Mouse (Mus musculus) forebrain, embryonic 11.5 days (tissue): ENCODE data around the gene Kctd11. TPM values are rescaled to one million over a fixed set of nuclear protein-coding genes. Genes with fewer than 3 reads are reported as not detected.

Source experiments
- ATAC-seq: fragments of 200-750 bp; cut with Nextera tagmentation; replicated peaks from 2 replicates; pipeline ENCODE4 v1.8.0; 2017; ENCODE audit warnings: moderate TSS enrichment; ENCODE audit not compliant: low FRiP score
- DNase-seq: peaks from one replicate; pipeline ENCODE4 v3.0.0-alpha.2; 2017; ENCODE audit warnings: low spot score
- H3K27ac ChIP-seq: fragments of 300-500 bp; sonication (generic); 2 replicates; pipeline ENCODE4 v1.5.1; 2014; ENCODE audit warnings: low read depth, low read length
- H3K27me3 ChIP-seq: fragments of 300-500 bp; sonication (generic); 2 replicates; pipeline ENCODE4 v1.6.1; 2014; ENCODE audit warnings: mild to moderate bottlenecking, low read length, mixed read lengths; ENCODE audit not compliant: control insufficient read depth, insufficient read depth
- H3K36me3 ChIP-seq: fragments of 300-500 bp; sonication (generic); 2 replicates; pipeline ENCODE4 v1.6.1; 2014; ENCODE audit warnings: mild to moderate bottlenecking, low read length, moderate library complexity, mixed read lengths; ENCODE audit not compliant: control insufficient read depth, insufficient read depth
- H3K4me1 ChIP-seq: fragments of 300-500 bp; sonication (generic); replicated peaks from 2 replicates; pipeline ENCODE4 v1.6.1; 2014; ENCODE audit warnings: low read length, mixed read lengths; ENCODE audit not compliant: control insufficient read depth, insufficient read depth
- H3K4me2 ChIP-seq: fragments of 300-500 bp; sonication (generic); 2 replicates; pipeline ENCODE4 v1.6.1; 2014; ENCODE audit warnings: low read depth, mild to moderate bottlenecking, low read length, moderate library complexity, mixed read lengths; ENCODE audit not compliant: severe bottlenecking
- H3K4me3 ChIP-seq: fragments of 300-500 bp; sonication (generic); 2 replicates; pipeline ENCODE4 v1.5.1; 2014; ENCODE audit warnings: low read depth, low read length
- H3K9ac ChIP-seq: fragments of 300-500 bp; sonication (generic); 2 replicates; pipeline ENCODE4 v1.6.1; 2014; ENCODE audit warnings: low read length
- H3K9me3 ChIP-seq: fragments of 300-500 bp; sonication (generic); 2 replicates; pipeline ENCODE4 v1.6.1; 2016; ENCODE audit warnings: low read length, mixed read lengths; ENCODE audit not compliant: control insufficient read depth
- WGBS: fragments of 180-500 bp; shearing (Covaris S2); extraction: QIAGEN DNeasy Blood & Tissue Kit; methylation state at CpG from one replicate; pipeline ENCODE4 v1.1.7; 2014; 5-methylcytosine and 5-hydroxymethylcytosine counted together
- microRNA-seq: library from miRNA; unstranded; fragments of <30 nt; microRNA quantifications from one replicate; pipeline ENCODE4, GENCODE M21; 2016; ENCODE audit not compliant: insufficient number of aligned reads
- polyA plus RNA-seq: library from polyadenylated mRNA; unstranded; fragments of >200 nt; fragmentation: Nextera tagmentation; extraction: Ambion mirVana; gene quantifications from 2 replicates; pipeline ENCODE4 v1.2.1, GENCODE M21; 2014

Kctd11 gene
- polyA plus RNA-seq, 1 experiment from 2014 or later = 3.0 TPM

- WGBS = 69% methylated on average over 5 of the region's 5 CpGs
- Histone ChIP-seq H3K9me3 (no peaks in the 10 kb centered on the region), H3K4me2 (no peak overlapping the region), H3K36me3 (peaks cover 15% of the 10 kb centered on the region), H3K27ac (no peak overlapping the region), H3K27me3 (no peaks in the 10 kb centered on the region; the same call in 1 of the 2 replicates), H3K4me1 (peaks cover 7% of the 10 kb centered on the region; the same call in 1 of the 2 replicates), H3K9ac (no peak overlapping the region), H3K4me3 (no peak overlapping the region)
- DNase-seq (no peak), ATAC-seq (no peak)
Observed at GRCm38 (mm10) chr11:69828832-69829231, 52.4 kb downstream of the Kctd11 start.

Small RNAs within 50 kb of the gene (microRNA-seq; reads per million reads assigned to microRNA genes)
- gene Mir6924 = not detected

Other genes with a start within 250 kb of the Kctd11 start
- 33.6 and 44.1 TPM in 2 replicates for gene Fxr2, start 248.4 kb downstream of the Kctd11 start, polyA plus RNA-seq
- gene Sox15, start 226.1 kb downstream of the Kctd11 start, polyA plus RNA-seq = not detected in 2 replicates
- 39.0 TPM in 2 replicates for gene Mpdu1, start 218.8 kb downstream of the Kctd11 start, polyA plus RNA-seq
- 6.3 and 6.4 TPM in 2 replicates for gene Cd68, start 215.3 kb downstream of the Kctd11 start, polyA plus RNA-seq
- gene Eif4a1, start 209.0 kb downstream of the Kctd11 start, polyA plus RNA-seq = 827 and 855 TPM in 2 replicates
- gene Senp3, start 199.3 kb downstream of the Kctd11 start, polyA plus RNA-seq = 110 and 117 TPM in 2 replicates
- not detected in 2 replicates for gene Tnfsf13, start 195.6 kb downstream of the Kctd11 start, polyA plus RNA-seq
- gene Tnfsf12, start 185.6 kb downstream of the Kctd11 start, polyA plus RNA-seq = 2.4 TPM in 2 replicates
- gene Tnfsfm13, start 185.3 kb downstream of the Kctd11 start, polyA plus RNA-seq = 0.60 and 1.2 TPM in 2 replicates
- gene Polr2a, start 122.8 kb downstream of the Kctd11 start, polyA plus RNA-seq = 61.2 and 65.7 TPM in 2 replicates
- not detected in 2 replicates for gene Slc35g3, start 119.4 kb downstream of the Kctd11 start, polyA plus RNA-seq
- 1.1 and 1.4 TPM in 2 replicates for gene Zbtb4, start 115.5 kb downstream of the Kctd11 start, polyA plus RNA-seq
- 0.73 and 1.1 TPM in 2 replicates for gene Chrnb1, start 85.5 kb downstream of the Kctd11 start, polyA plus RNA-seq
- gene Fgf11, start 79.5 kb downstream of the Kctd11 start, polyA plus RNA-seq = 1.3 and 1.7 TPM in 2 replicates
- 0.32 and 0.65 TPM in 2 replicates for gene Tmem102, start 75.8 kb downstream of the Kctd11 start, polyA plus RNA-seq
- not detected in 2 replicates for gene Gm39566, start 66.1 kb downstream of the Kctd11 start, polyA plus RNA-seq
- not detected in 2 replicates for gene Spem2, start 62.9 kb downstream of the Kctd11 start, polyA plus RNA-seq
- gene Spem1, start 59.2 kb downstream of the Kctd11 start, polyA plus RNA-seq = 0.53 TPM in 1 of 2 replicates, not detected in the other
- gene Nlgn2, start 43.6 kb downstream of the Kctd11 start, polyA plus RNA-seq = 11.0 and 11.1 TPM in 2 replicates
- 250 and 283 TPM in 2 replicates for gene Tmem256, start 42.9 kb downstream of the Kctd11 start, polyA plus RNA-seq
- gene Plscr3, start 35.0 kb downstream of the Kctd11 start, polyA plus RNA-seq = 64.6 and 71.9 TPM in 2 replicates
- 0.73 TPM in 2 replicates for gene Tnk1, start 22.7 kb downstream of the Kctd11 start, polyA plus RNA-seq
- gene Tmem95, start 3.4 kb downstream of the Kctd11 start, polyA plus RNA-seq = 0.40 TPM in 1 of 2 replicates, not detected in the other
- 0.52 and 0.75 TPM in 2 replicates for gene Acap1, start 14.1 kb upstream of the Kctd11 start, polyA plus RNA-seq
- gene 2810408A11Rik, start 19.6 kb upstream of the Kctd11 start, polyA plus RNA-seq = 17.2 and 17.6 TPM in 2 replicates
- 16.4 and 23.0 TPM in 2 replicates for gene Neurl4, start 19.7 kb upstream of the Kctd11 start, polyA plus RNA-seq
- 99.2 and 106 TPM in 2 replicates for gene Gps2, start 32.5 kb upstream of the Kctd11 start, polyA plus RNA-seq
- 2,045 and 2,063 TPM in 2 replicates for gene Eif5a, start 40.6 kb upstream of the Kctd11 start, polyA plus RNA-seq
- gene Ybx2, start 54.4 kb upstream of the Kctd11 start, polyA plus RNA-seq = 7.1 and 10.1 TPM in 2 replicates
- 13.7 and 14.8 TPM in 2 replicates for gene Slc2a4, start 66.8 kb upstream of the Kctd11 start, polyA plus RNA-seq
- 3.2 and 6.4 TPM in 2 replicates for gene Cldn7, start 83.4 kb upstream of the Kctd11 start, polyA plus RNA-seq
- 20.4 and 28.0 TPM in 2 replicates for gene Ctdnep1, start 99.8 kb upstream of the Kctd11 start, polyA plus RNA-seq
- 144 and 156 TPM in 2 replicates for gene Elp5, start 101.1 kb upstream of the Kctd11 start, polyA plus RNA-seq
- gene Gabarap, start 109.7 kb upstream of the Kctd11 start, polyA plus RNA-seq = 472 and 477 TPM in 2 replicates
- 61.4 and 63.0 TPM in 2 replicates for gene Phf23, start 114.4 kb upstream of the Kctd11 start, polyA plus RNA-seq
- 43.9 and 47.6 TPM in 2 replicates for gene Dvl2, start 119.2 kb upstream of the Kctd11 start, polyA plus RNA-seq
- 44.0 and 47.6 TPM in 2 replicates for gene Acadvl, start 134.0 kb upstream of the Kctd11 start, polyA plus RNA-seq
- 18.2 and 21.5 TPM in 2 replicates for gene Dlg4, start 135.5 kb upstream of the Kctd11 start, polyA plus RNA-seq
- gene Asgr1, start 172.7 kb upstream of the Kctd11 start, polyA plus RNA-seq = 0.88 and 0.99 TPM in 2 replicates
- not detected in 2 replicates for gene Asgr2, start 211.2 kb upstream of the Kctd11 start, polyA plus RNA-seq
- not detected in 2 replicates for gene Mgl2, start 248.9 kb upstream of the Kctd11 start, polyA plus RNA-seq